Mouse (Mus musculus) CH12.LX (cell line): ENCODE data around the gene Nr5a2.

Experiments used
- CHD1 ChIP-seq: IDR thresholded peaks from 2 replicates; pipeline ENCODE4 v1.6.1; 2012; ENCODE audit warnings: low read depth, low read length, improper control_type of control experiment, inconsistent platforms
- CTCF ChIP-seq, 2 experiments: IDR thresholded peaks in 1 of 2; conservative IDR thresholded peaks in 1 of 2; 2 replicates each; pipeline ENCODE4 v1.5.1; 2011 to 2012; ENCODE audit warnings: low read depth in 2 of 2, low read length in 2 of 2, improper control_type of control experiment in 1 of 2, inconsistent platforms in 1 of 2, mild to moderate bottlenecking in 1 of 2, moderate library complexity in 1 of 2
- EP300 ChIP-seq: IDR thresholded peaks from 2 replicates; pipeline ENCODE4 v1.6.1; 2011; ENCODE audit warnings: low read length, improper control_type of control experiment
- ETS1 ChIP-seq: conservative IDR thresholded peaks from 2 replicates; pipeline ENCODE4 v1.6.1; 2012; ENCODE audit warnings: low read depth, mild to moderate bottlenecking, inconsistent platforms, low read length, improper control_type of control experiment, moderate library complexity
- MAX ChIP-seq: IDR thresholded peaks from 2 replicates; pipeline ENCODE4 v1.6.1; 2011; ENCODE audit warnings: low read length, improper control_type of control experiment
- MAZ ChIP-seq: IDR thresholded peaks from 2 replicates; pipeline ENCODE4 v1.6.1; 2012; ENCODE audit warnings: low read depth, mild to moderate bottlenecking, inconsistent platforms, low read length, improper control_type of control experiment, moderate library complexity
- MXI1 ChIP-seq: IDR thresholded peaks from 2 replicates; pipeline ENCODE4 v1.6.1; 2011; ENCODE audit warnings: mild to moderate bottlenecking, low read depth, low read length, improper control_type of control experiment
- MYC ChIP-seq: IDR thresholded peaks from 2 replicates; pipeline ENCODE4 v1.6.1; 2011; ENCODE audit warnings: low read depth, mild to moderate bottlenecking, improper control_type of control experiment, low read length
- NELFE ChIP-seq: IDR thresholded peaks from 2 replicates; pipeline ENCODE4 v1.6.1; 2011; ENCODE audit warnings: low read depth, low read length, improper control_type of control experiment
- POLR2A ChIP-seq: IDR thresholded peaks from 2 replicates; pipeline ENCODE4 v1.6.1; 2011; ENCODE audit warnings: low read depth, mild to moderate bottlenecking, improper control_type of control experiment, low read length
- RCOR1 ChIP-seq: conservative IDR thresholded peaks from 2 replicates; pipeline ENCODE4 v1.6.1; 2012; ENCODE audit warnings: low read depth, mild to moderate bottlenecking, inconsistent platforms, low read length, improper control_type of control experiment
- SIN3A ChIP-seq: IDR thresholded peaks from 2 replicates; pipeline ENCODE4 v1.6.1; 2012; ENCODE audit warnings: low read length, improper control_type of control experiment, inconsistent platforms
- ZC3H11A ChIP-seq: IDR thresholded peaks from 2 replicates; pipeline ENCODE4 v1.6.1; 2012; ENCODE audit warnings: low read depth, mild to moderate bottlenecking, inconsistent platforms, low read length, improper control_type of control experiment
- ZNF384 ChIP-seq: IDR thresholded peaks from 2 replicates; pipeline ENCODE4 v1.6.1; 2012; ENCODE audit warnings: low read depth, low read length, improper control_type of control experiment, inconsistent platforms

- no peak for TF ChIP-seq EP300
- TF ChIP-seq CTCF (conservative IDR thresholded peaks at IDR 0.05 in 1 of 2, IDR thresholded peaks at IDR 0.05 in 1 of 2; ENCODE audit: low read depth in 2 of 2, low read length in 2 of 2), result no peak
- no peak for TF ChIP-seq MXI1
- no peak for TF ChIP-seq ZC3H11A
- TF ChIP-seq CHD1, result no peak
- no peak for TF ChIP-seq MAX
- no peak for TF ChIP-seq RCOR1
- TF ChIP-seq ZNF384, result no peak
- no peak for TF ChIP-seq POLR2A
- no peak for TF ChIP-seq NELFE
- TF ChIP-seq MYC, result no peak
- no peak for TF ChIP-seq MAZ
- no peak for TF ChIP-seq ETS1
- TF ChIP-seq SIN3A, result no peak
Measured at GRCm38 (mm10) chr1:136973016-136973415, 12.8 kb upstream of the Nr5a2 start.
